Mouse (Mus musculus) naive thymus-derived CD4-positive, alpha-beta T cell, adult 5 months (primary cell): ENCODE results near the gene Gm3095. TPM values are rescaled to one million over a fixed set of nuclear protein-coding genes. Genes with fewer than 3 reads are reported as not detected.

Source experiments
- polyA plus RNA-seq: library from polyadenylated mRNA; unstranded; fragments of 100-300 nt; shearing (Covaris generic); gene quantifications from one replicate; pipeline ENCODE4 v1.2.1, GENCODE M21; 2017

Gene Gm3095
- not detected for polyA plus RNA-seq

GRCm38 (mm10) chr14:3963247-3963646 is at the start of gene Gm3095:
Gm3095 (plus strand) TSS chr14:3963547.

GRCm38 (mm10) chr14:3931456-3931855 is 31.9 kb upstream of the Gm3095 start, which contains the start of gene Gm3029:
Gm3029 (plus strand) TSS chr14:3931756.

GRCm38 (mm10) chr14:3998094-3998493 is 34.7 kb downstream of the Gm3095 start, which contains the start of gene Gm3099:
Gm3099 (plus strand) TSS chr14:3998394.

Other genes with a start within 250 kb of the Gm3095 start
- not detected for gene Gm3002, start 153.5 kb upstream of the Gm3095 start, polyA plus RNA-seq
- not detected for gene Gm3033, start 117.3 kb upstream of the Gm3095 start, polyA plus RNA-seq
- not detected for gene Gm2916, start 79.4 kb upstream of the Gm3095 start, polyA plus RNA-seq
- gene Gm3029, start 31.8 kb upstream of the Gm3095 start, polyA plus RNA-seq = not detected
- gene Gm3099, start 34.8 kb downstream of the Gm3095 start, polyA plus RNA-seq = not detected
- not detected for gene Gm5796, start 60.4 kb downstream of the Gm3095 start, polyA plus RNA-seq
- gene Gm3115, start 120.6 kb downstream of the Gm3095 start, polyA plus RNA-seq = not detected
- gene Gm8108, start 147.0 kb downstream of the Gm3095 start, polyA plus RNA-seq = not detected
- gene Gm3127, start 201.5 kb downstream of the Gm3095 start, polyA plus RNA-seq = not detected
- gene Gm2974, start 219.0 kb downstream of the Gm3095 start, polyA plus RNA-seq = not detected